Mouse (Mus musculus) cerebellum, postnatal 36 days (tissue): ENCODE measurements around the gene Timm23.
"Not testable (repeated sequence)": the region's sequence is repeated elsewhere in the genome, so short reads cannot be mapped to it uniquely, and the experiment has no call there.

Experiments used
- DNase-seq, 2 experiments: peaks; one replicate each; pipeline ENCODE4 v3.0.0; 2021 to 2022; ENCODE audit warnings: mixed read lengths in 2 of 2

Gene Timm23

GRCm38 (mm10) chr14:32201791-32202451 lies at the start of gene Timm23, which contains the start of gene Parg:
Gene Timm23 (minus strand): TSS chr14:32201898.
Gene Parg (plus strand): TSS chr14:32201949.
- DNase-seq: peak; percentile 89 to 90

- no peak for DNase-seq
Measured at GRCm38 (mm10) chr14:32249616-32250015, 47.9 kb upstream of the Timm23 start.

GRCm38 (mm10) chr14:32246019-32246418 lies 44.3 kb upstream of the Timm23 start:
- no peak for DNase-seq

GRCm38 (mm10) chr14:32242401-32242800 lies 40.7 kb upstream of the Timm23 start:
- no peak for DNase-seq

- DNase-seq: peak; percentile 64 to 68
Measured at GRCm38 (mm10) chr14:32228996-32229395, 27.3 kb upstream of the Timm23 start.

GRCm38 (mm10) chr14:32226601-32227000 lies 24.9 kb upstream of the Timm23 start:
- no peak for DNase-seq

- DNase-seq: no peak
Measured at GRCm38 (mm10) chr14:32201354-32201753, 344 bp downstream of the Timm23 start.

GRCm38 (mm10) chr14:32193557-32193956 lies 8.1 kb downstream of the Timm23 start:
- not testable (repeated sequence) for DNase-seq

- DNase-seq: peak; percentile 53 to 61
Measured at GRCm38 (mm10) chr14:32192437-32192836, 9.3 kb downstream of the Timm23 start.

- no peak for DNase-seq
Measured at GRCm38 (mm10) chr14:32191926-32192325, 9.8 kb downstream of the Timm23 start.

GRCm38 (mm10) chr14:32190627-32191391 lies 10.9 kb downstream of the Timm23 start:
- DNase-seq: no peak

GRCm38 (mm10) chr14:32183846-32184245 lies 17.9 kb downstream of the Timm23 start:
- no peak for DNase-seq

- DNase-seq: no peak
Measured at GRCm38 (mm10) chr14:32180861-32181260, 20.8 kb downstream of the Timm23 start.

GRCm38 (mm10) chr14:32179393-32180195 lies 22.1 kb downstream of the Timm23 start:
- no peak for DNase-seq

- not testable (repeated sequence) for DNase-seq
Measured at GRCm38 (mm10) chr14:32176590-32176989, 25.1 kb downstream of the Timm23 start.

GRCm38 (mm10) chr14:32175310-32175709 lies 26.4 kb downstream of the Timm23 start:
- no peak for DNase-seq

- no peak for DNase-seq
Measured at GRCm38 (mm10) chr14:32170137-32170536, 31.6 kb downstream of the Timm23 start.

GRCm38 (mm10) chr14:32168653-32169231 lies 33.0 kb downstream of the Timm23 start:
- no peak for DNase-seq

- no peak for DNase-seq
Measured at GRCm38 (mm10) chr14:32167326-32167725, 34.4 kb downstream of the Timm23 start.

GRCm38 (mm10) chr14:32166840-32167239 lies 34.9 kb downstream of the Timm23 start:
- DNase-seq: no peak

GRCm38 (mm10) chr14:32166062-32166441 lies 35.6 kb downstream of the Timm23 start:
- no peak for DNase-seq

GRCm38 (mm10) chr14:32165278-32166061 lies 36.2 kb downstream of the Timm23 start:
- peak; percentile 88 to 91 for DNase-seq
